Mouse (Mus musculus) left cerebral cortex, adult 9 months (tissue): Measurements from ENCODE around the gene Chmp1a.
"Not testable (repeated sequence)": the region's sequence is repeated elsewhere in the genome, so short reads cannot be mapped to it uniquely, and the experiment has no call there.

Experiments
- DNase-seq, 2 experiments: peaks; one replicate each; pipeline ENCODE4 v3.0.0; 2022; ENCODE audit warnings: low spot score in 2 of 2

Gene Chmp1a

GRCm38 (mm10) chr8:123212321-123213117, at the start of gene Chmp1a, which contains the start of gene Spata33:
TSS of gene Chmp1a (minus strand) at chr8:123212763.
TSS of gene Spata33 (plus strand) at chr8:123212832.
- DNase-seq: peak in 1 of 2 experiments; percentile 87

- not testable (repeated sequence) for DNase-seq
Observed at GRCm38 (mm10) chr8:123257593-123257992, 45.0 kb upstream of the Chmp1a start.

GRCm38 (mm10) chr8:123257114-123257513, 44.6 kb upstream of the Chmp1a start:
- peak in 1 of 2 experiments; percentile 73 for DNase-seq

- no peak for DNase-seq
Observed at GRCm38 (mm10) chr8:123255170-123255569, 42.6 kb upstream of the Chmp1a start.

- DNase-seq: peak in 1 of 2 experiments; percentile 70
Observed at GRCm38 (mm10) chr8:123254099-123254885, 41.7 kb upstream of the Chmp1a start, which contains the start of the genes Zfp276 and Vps9d1. TSS of gene Zfp276 (plus strand) at chr8:123254195. TSS of gene Vps9d1 (minus strand) at chr8:123254348.

GRCm38 (mm10) chr8:123253451-123254098, 41.0 kb upstream of the Chmp1a start:
- no peak for DNase-seq

GRCm38 (mm10) chr8:123252925-123253324, 40.4 kb upstream of the Chmp1a start:
- DNase-seq: no peak

GRCm38 (mm10) chr8:123250940-123251339, 38.4 kb upstream of the Chmp1a start:
- DNase-seq: no peak

- DNase-seq: no peak
Observed at GRCm38 (mm10) chr8:123248596-123248995, 36.0 kb upstream of the Chmp1a start.

- no peak for DNase-seq
Observed at GRCm38 (mm10) chr8:123247748-123248147, 35.2 kb upstream of the Chmp1a start.

GRCm38 (mm10) chr8:123245543-123245942, 33.0 kb upstream of the Chmp1a start:
- DNase-seq: no peak

GRCm38 (mm10) chr8:123244382-123244781, 31.8 kb upstream of the Chmp1a start:
- no peak for DNase-seq

GRCm38 (mm10) chr8:123243053-123243452, 30.5 kb upstream of the Chmp1a start:
- DNase-seq: no peak

GRCm38 (mm10) chr8:123242107-123242923, 29.8 kb upstream of the Chmp1a start:
- DNase-seq: no peak

- DNase-seq: no peak
Observed at GRCm38 (mm10) chr8:123239398-123239797, 26.8 kb upstream of the Chmp1a start.

GRCm38 (mm10) chr8:123235520-123236497, 23.2 kb upstream of the Chmp1a start, which contains the start of gene Spata2l:
TSS of gene Spata2l (minus strand) at chr8:123236233.
- peak; percentile 80 to 86 for DNase-seq

GRCm38 (mm10) chr8:123234918-123235519, 22.5 kb upstream of the Chmp1a start:
- DNase-seq: peak; percentile 83 to 89

GRCm38 (mm10) chr8:123233760-123234159, 21.2 kb upstream of the Chmp1a start:
- DNase-seq: peak in 1 of 2 experiments; percentile 22

GRCm38 (mm10) chr8:123233300-123233699, 20.7 kb upstream of the Chmp1a start:
- peak in 1 of 2 experiments; percentile 25 for DNase-seq
